Mouse (Mus musculus): ENCODE measurements around the gene Lhfpl2.

Lhfpl2 gene

DNA sequence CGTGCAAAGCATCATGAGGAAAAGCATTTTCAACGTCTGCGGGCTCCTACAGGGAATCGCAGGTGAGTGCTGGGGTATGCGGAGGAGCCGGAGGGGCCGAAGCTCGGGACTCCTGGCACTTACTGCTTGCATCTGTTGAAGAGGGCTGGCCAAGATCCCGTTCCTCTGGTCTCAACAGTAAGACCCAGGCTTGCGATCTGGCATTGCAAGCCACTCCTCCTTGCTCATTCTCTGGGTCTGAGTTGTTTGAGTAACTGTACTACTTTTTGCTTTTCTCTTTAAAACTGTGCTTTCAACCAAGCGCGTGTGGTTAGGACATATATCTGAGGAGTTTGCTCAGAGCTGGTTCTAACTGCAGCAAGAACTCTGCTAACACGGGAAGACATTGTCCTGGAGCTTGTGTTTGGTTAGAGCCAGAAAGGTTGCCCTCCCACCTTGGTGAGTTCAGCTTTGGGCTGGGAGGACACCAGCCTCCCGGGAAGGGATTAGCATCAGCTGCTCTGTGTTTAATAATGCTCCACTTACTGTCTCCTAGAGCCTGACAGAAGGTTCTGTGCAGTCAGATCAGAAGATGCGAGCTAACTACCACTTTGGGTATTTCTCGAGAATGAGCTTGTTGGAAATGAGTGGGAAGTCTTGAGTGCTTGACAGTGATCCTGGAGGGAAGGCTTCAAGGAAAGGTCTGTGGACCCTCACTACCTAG lies 117.1 kb downstream of the Lhfpl2 start:
- WGBS, result 22% methylated on average over 16 of the region's 16 CpGs

DNA sequence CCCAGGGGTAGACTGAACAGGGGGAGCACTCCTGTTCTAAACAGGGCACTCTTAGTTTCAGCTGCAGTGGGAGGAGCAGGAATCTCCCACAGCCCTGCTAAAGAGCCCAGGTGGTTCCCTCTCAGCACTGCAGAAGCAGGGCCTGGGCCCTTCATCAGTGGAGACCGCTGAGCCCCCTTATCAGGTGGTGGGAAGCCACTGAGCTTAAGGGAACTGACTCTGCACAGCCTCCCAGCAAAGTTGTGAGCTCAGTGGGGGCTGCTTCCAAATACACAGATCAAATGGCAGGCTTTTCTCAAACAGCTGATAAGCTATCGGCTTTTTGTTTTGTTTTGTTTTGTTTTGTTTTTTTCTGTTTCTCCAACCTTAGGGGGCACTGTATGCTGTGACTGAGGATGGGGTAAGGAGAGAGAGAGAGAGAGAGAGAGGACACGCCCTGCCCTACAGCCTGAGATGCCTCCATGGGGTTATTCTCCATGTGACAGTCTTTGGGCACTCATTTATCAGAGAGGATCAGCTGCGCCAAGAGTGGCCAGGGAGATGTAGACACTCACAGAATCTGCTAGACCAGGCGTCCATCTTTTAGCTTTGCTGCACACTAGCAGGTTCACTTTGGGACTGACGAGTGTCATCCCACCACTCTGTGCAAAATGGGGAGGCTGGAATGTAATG lies 117.9 kb downstream of the Lhfpl2 start:
- 70% methylated on average over 6 of the region's 6 CpGs for WGBS

DNA sequence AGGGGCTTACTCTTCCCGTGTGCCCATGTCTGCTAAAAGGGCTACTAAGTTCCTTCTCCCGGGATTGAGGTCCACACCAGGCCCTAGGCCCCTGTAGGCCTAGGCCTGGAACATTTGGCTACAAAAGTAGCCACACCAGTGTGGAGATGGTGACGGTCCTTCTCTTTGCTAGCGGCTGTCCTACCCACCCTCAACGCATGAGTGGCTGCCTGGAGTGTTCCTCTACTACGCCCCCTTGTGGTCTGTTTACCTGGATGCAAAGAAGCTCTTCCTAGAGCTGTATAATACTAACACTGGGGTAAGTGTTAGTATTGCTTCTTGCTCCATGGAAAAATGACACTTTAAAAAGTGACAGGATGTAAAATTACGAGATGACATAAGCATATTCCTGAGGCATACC lies 119.6 kb downstream of the Lhfpl2 start:
- WGBS, result 67% methylated on average over 7 of the region's 7 CpGs

DNA sequence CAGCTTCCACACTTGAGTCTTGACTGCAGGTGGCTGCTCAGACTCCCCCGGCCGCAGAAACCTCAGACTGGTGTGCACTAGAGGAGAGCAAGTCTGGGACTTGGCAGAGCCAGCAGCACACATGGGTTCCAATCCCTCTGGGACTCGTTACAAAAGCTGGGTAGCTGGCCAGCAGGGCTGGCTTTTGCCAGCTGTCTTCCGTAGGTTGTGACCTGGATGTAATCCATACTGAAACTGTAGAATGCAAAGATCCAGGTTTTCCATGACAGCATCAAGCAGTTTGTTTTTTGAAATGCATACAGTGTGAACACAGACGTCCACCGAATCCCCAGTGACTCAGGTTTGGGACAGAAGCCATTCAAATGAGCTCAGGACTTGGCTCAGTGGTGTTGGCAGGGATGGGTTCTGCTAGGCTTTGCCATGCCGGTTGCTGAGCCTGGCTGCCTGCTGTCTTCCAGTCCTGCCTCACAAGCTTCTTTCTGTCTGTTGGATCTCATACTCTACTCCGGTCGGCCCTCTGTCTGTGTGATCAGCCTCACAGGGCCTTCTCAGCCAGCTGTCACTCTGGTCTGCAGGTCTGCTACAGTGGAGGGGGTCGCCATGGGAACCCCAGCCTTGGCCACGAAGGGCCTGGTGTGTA lies 120.9 kb downstream of the Lhfpl2 start:
- WGBS, result 25% methylated on average over 11 of the region's 11 CpGs

DNA sequence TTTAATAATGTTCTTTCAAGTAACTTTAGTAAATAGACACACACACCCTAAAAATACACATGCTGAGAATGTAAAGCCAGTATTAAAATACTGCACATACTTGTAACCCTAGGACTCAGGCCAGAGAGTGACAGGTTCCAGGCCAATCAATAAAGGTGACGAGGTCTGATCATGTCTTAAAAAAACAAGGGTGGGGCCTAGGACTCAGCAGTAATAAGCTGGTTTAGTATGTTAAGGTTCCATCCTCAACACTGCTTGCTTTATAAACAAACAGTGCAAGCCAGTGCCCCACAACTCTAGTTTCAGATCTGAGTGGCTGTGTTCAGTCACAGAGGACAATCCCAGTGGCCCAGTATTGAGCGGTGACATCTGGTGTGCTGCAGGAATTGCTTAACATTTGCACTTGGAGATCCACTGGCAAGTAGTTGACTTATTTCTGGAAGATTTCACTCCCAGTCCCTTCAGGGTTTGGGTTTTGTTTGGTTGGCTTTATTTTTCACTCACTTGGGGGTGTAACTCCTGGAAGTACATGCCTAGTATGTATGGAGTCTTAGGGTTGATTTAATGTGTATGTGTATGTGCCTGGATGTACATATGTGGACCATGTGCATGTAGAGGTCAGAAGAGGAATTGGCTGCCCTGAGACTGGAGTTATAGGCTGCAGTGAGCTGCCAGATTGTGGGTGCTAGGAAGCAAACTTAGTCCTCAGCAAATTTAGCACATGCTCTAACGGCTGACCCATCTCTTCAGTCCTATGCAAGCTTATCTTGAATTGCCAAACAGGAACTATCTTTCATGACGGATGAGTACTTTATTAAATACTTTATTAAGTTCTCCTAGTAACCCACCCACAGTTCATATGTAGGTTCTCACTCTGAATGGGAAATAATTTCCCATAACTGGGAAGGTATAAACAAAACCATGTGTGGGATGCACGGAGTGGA lies 123.2 kb downstream of the Lhfpl2 start:
- WGBS, result 86% methylated on average over 5 of the region's 5 CpGs

DNA sequence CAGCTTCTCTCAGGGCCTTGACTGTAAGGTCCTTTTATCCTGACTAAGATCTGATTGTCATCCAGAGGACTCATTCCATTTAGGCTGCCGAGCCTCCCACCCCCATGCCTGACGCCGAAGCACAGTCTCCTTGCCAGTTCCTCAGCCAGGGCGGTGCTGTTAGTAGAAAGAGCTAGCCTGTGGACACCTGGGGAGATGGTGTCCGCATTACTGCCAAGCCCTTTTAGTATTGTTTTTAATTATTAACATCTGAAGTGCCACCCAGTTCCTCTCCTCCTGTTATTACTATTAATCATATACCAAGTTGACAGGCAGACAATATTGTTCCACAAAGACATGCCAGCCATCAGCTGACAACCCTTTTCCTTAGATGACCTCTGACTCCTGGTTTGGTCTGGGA lies 124.4 kb downstream of the Lhfpl2 start:
- 62% methylated on average over 5 of the region's 5 CpGs for WGBS

DNA sequence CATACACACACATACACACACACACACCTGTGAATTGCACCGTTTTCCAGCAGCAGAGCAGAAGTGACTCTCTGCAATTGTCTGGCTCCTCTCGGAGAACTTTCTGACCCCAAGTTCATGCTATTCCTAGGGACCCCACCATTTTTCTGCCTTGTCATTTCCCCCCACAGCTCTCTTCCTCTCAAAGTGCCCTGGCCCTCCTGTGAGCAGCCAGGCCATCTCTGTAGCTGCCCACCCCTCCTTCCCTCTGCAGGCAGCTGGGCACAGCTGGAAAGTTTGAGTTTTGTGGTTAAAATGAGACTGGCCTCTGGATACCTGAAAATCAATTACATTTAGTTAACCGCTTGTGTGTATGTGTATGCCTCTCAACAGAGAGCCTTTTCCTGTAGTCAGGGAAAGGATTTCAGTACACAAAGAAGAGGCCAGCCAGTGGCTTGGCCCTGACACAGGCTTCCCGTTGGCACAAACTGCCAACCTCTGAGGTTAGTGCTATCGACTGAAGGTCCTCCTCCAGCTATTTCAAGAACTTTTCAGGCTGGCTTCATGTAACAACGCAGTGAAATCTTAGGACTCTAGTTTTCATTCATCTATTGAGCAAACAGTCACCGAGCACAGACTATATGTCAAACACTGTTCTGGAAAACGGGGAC lies 125.9 kb downstream of the Lhfpl2 start:
- 79% methylated on average over 8 of the region's 8 CpGs for WGBS

DNA sequence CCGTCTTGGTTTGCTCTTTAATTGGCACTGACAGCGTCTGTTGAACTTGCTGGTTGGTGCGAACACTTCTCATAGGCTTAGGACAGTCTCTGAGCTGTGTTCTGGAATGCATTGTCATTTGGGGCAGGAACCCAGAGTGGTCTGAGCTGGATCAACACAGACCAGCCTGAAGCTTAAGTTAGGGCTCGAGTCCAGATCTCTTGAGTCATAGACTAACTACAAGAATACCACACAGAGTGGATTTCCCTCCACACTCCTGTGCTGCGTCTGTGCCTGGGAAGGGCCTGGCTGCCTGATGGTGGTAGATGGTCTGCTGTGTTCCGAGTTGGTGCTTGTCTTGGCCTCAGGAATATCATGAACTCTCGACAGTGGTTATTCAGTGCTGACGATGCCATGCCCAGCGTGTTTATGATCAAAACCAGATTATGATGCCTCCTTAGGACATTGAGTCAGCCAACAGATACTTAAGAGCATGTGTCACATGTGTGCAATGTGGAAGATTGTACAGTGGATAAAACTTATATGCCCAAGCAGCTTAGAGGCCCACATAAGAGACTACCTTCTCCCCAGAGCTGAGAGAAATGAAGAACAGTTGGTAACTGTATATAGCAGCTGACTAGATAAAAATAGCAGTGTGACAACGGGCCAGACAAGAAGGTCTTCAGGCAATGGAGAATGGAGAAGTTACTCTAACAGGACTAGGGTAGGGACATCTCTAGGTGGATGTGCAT lies 127.3 kb downstream of the Lhfpl2 start:
- 62% methylated on average over 10 of the region's 10 CpGs for WGBS

DNA sequence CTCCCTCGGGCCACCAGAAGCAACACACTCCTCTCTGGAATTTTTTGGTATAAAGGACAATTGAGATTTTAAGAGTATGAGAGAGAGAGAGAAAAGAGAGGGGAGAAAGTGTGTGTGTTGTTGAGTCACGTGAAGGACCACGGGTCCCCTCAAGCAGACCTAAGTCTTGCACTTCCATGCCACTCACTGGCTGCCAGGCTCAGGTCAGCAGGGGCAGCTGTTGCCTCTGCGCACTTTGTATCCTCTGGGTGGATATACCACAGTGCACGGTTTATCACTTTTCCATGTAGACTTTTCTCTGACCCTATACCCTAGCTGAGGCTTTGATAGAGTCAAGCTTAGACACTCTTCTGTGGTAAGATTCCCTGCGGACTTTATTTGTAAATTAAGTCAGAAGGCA lies 128.0 kb downstream of the Lhfpl2 start:
- WGBS, result 83% methylated on average over 5 of the region's 6 CpGs

DNA sequence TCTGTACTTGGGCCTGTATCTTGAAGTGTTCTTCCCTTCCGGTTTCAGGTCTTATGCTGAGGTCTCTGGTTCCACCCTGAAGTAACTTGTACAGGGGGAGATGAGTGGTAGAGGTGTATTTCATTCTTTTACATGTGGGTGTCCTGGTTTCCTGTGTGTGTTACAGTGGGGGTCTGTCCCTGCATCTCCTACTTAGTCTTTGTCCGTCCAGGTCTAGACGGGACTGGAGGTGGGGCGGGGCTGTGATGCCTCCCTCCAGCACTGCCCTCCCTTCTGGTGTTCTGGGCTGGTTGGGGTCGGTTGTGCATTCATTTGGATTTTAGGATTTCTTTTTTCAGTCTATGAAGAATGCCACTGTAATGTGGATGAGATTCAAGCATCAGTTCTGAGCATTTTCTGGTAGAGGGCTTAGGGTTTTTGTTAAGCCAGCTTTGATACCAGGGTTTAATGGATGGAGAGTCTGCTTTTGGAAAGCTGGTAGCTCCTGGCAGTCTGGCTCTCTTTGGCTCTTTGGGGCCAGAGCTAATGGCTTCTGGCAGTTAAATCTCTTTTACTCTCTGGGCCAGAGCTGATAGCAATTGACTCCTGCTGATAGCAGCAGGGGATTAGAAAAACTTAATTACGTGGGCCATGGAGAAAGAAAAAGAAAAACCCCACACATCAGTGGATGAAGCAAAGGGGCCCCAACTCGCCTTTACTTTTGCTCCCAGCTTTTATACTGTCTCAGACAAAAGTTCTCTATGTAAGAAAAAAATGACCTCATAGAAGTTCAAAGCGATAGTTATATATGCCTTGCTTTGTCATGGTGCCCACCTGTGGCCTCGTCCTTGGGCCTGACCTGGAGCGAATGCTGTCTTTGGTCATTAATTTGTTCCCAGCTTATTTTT lies 130.8 kb downstream of the Lhfpl2 start:
- WGBS, result 69% methylated on average over 10 of the region's 10 CpGs

DNA sequence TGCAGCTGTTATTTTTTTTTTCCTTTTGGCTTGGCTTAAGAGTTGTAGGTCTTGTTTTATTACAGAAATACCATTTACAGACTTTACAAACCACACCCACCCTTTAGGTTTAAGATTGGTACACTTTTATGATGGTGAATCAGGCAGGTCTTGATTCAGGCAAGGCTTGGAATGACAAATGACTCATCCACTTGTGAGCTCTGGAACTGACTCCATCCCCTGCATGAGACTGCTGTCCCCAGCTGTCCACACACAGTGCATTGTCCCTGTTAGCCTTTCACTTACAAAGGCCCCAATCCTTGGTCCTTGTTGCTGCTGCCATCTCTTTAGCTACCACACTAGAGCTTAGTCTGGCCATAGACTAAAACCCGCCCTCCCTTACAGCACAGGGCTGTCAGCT lies 132.8 kb downstream of the Lhfpl2 start:
- 82% methylated on average over 1 of the region's 1 CpGs for WGBS

DNA sequence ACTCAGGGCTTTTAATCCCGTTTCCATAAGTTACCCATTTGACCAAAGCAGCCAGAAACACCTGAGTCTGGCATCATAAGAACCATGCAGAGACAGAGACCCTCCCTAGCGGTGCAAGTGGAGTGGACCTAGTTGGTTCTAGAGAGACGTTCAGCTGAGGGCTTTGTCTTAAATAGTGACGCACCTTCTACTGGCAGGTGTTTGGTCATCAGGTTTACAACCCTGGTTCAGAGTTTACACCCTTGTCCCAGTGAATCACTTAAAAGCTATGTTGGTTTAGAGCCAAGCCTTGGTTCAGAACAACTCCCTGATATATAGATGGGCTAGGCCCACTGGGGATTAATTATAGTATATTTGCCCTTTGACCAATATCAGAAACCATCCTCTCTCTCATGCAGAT lies 135.6 kb downstream of the Lhfpl2 start:
- WGBS, result 88% methylated on average over 4 of the region's 4 CpGs

DNA sequence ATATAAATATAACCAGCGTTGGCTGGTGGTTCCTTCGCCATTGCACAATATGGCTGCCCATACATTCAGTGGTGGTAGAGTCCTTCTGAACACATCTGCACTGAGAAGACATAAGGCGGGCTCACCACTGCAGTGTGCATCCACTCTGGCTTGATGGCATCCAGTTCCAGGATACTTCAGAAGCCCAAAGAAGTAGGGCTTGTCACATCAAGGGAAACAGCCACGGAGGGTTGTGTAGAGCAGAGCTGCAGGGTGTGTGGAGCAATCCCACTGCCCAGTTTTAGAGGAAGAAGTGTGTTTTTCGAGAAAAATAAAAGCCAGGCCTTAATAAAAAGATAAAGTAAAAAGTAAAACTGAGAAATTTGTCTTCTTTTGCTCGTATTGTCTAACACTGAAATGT lies 141.0 kb downstream of the Lhfpl2 start:
- WGBS, result 80% methylated on average over 6 of the region's 6 CpGs

DNA sequence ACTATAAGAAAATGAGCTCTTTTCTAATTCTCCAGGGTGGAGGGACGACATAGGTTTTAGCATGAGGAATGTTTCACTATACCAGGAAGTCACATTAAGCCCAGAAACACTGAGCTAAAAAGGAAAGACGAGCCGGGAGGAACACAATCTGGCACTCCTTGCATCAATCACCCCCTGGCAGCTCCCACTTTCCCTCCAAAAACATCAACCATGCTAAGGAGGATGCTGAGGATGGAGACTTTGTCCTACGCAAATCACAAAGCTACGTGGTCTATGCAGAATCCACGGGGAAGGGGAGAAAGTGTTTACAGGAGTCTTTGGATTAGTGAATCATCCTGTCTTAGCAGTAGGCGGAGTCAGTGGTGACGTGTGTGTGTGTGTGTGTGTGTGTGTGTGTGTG lies 142.2 kb downstream of the Lhfpl2 start:
- 54% methylated on average over 8 of the region's 8 CpGs for WGBS

DNA sequence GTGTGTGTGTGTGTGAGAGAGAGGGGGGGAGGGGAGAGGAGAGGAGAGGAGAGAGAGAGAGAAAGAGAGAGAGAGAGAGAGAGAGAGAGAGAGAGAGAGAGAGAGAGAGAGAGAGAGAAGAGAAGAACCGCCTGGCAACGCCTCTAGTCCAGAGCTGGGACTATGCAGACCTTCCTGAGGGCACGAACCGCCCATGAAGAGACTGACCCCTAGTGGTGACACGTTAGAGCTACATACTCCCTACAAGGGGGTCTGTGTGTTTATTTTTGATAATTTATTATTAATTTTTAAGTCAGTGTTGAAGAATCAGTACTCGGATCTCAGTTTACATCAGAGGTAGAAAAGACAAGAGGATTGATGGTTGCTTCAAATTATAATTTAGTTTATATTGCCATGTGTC lies 147.6 kb downstream of the Lhfpl2 start:
- 22% methylated on average over 6 of the region's 6 CpGs for whole genome bisulfite sequencing

DNA sequence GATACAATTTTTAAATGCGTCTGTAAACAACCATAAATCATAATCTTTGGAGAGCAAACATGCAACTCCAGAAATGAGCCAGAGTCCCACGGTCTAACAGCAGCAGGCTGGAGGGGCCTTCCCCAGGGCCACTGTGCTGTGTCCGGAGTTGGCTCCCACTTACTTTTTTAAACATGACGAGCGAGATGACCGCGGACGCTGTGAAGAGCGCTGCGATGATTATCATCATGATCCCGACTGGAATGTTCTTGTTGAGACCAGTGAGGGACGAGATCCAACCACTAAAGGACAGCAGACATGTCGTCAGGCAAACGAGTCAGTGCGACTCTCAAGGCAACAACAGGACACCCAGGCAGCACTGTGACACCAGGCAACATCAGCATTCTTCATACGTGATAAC lies 150.4 kb downstream of the Lhfpl2 start:
- 97% methylated on average over 16 of the region's 16 CpGs for whole genome bisulfite sequencing

DNA sequence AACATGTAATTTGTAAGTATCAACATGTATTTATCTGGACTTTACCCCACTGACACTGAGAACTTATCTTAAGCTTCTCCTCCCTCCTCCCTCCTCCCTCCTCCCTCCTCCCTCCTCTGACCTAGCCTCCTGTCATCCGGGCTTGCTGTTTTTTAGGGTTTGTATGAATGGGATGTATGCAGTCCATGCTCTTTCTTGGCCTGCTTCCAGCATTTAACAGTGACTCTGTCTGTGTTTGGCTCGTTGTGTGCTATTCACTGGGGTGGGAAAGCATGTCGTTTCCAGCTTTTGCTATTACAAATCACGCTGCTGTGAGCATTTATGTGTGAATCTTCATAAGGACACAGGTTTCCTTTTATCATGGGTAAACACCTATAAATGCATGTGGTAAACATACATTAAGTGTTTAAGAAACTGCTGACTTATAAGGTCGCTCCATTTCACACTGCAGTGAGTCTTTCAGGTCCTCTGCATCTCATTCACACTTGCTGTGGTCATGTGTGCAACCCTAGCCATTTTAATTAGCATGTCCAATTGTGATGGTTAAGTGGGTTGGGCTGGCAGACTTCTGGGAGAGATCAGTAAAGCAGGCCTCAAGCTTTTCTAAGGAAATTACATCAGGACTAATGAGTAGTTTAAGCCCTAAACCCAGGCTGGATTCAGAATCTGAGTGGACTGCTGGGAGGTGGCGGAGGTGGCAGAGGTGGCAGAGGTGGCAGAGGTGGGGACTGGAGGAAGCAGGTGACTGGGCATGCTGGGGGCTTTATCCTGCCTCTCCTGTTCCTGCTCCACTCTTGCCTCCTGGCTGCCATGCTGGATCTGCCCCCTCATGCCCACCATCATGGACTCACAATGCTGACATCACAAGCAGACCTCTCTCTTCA lies 153.9 kb downstream of the Lhfpl2 start:
- 57% methylated on average over 6 of the region's 6 CpGs for WGBS

DNA sequence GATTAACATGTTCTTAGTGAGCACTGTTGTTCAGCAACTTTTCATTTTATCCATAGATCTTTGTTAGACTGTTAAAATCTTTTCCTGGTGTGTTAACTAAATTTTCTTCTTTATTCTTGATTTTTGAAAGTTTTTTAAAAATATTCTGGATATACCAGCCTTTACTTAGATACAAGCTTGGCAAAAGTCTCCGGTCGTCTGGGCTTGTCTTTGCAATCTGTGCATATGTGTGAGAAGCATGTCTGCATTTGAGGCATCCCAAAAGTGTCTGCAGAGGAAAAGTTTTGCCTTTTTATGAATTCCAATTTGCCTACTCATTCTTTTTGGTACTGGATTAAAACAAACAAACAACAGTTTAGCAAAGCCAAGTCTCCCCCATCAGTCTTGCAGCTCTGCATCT lies 154.6 kb downstream of the Lhfpl2 start:
- WGBS, result 59% methylated on average over 2 of the region's 2 CpGs

DNA sequence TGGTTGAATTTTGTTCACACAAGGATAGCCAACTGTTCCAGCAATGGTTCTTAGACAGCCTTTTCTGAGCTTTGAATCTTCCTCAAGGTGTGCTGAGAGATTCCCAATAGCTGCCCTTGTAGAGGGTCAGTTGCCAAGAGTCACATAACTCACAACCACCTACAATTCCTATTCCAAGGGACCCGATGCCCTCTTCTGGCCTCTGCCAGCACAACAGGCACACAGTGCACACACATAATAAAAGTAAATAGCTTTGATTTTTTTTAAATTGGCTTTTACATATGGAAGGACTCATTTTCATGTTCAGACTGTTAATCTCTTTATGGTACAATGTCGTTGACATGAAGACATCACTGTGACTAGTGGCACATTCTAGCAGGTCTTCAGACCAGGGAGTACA lies 155.1 kb downstream of the Lhfpl2 start:
- WGBS, result 70% methylated on average over 2 of the region's 2 CpGs

Measured in cerebral cortex, adult 2 months (tissue).